Mouse (Mus musculus) kidney, postnatal 0 days (tissue): ENCODE measurements around the gene Armh2. TPM values are rescaled to one million over a fixed set of nuclear protein-coding genes. Genes with fewer than 3 reads are reported as not detected.

Experiments
- ATAC-seq: fragments of 200-750 bp; cut with Nextera tagmentation; replicated peaks from 2 replicates; pipeline ENCODE4 v1.8.0; 2017; ENCODE audit warnings: low read depth, moderate number of reproducible peaks, moderate TSS enrichment, moderate library complexity; ENCODE audit not compliant: low FRiP score
- DNase-seq: peaks from one replicate; pipeline ENCODE4 v3.0.0-alpha.2; 2016; ENCODE audit warnings: low spot score
- H3K27ac ChIP-seq: fragments of 300-500 bp; sonication (generic); 2 replicates; pipeline ENCODE4 v1.5.1; 2014; ENCODE audit warnings: mild to moderate bottlenecking
- H3K27me3 ChIP-seq: fragments of 300-500 bp; sonication (generic); 2 replicates; pipeline ENCODE4 v1.6.1; 2014; ENCODE audit warnings: low read length, mixed read lengths; ENCODE audit not compliant: insufficient read depth
- H3K36me3 ChIP-seq: fragments of 300-500 bp; sonication (generic); 2 replicates; pipeline ENCODE4 v1.6.1; 2014; ENCODE audit warnings: low read length, mixed read lengths; ENCODE audit not compliant: insufficient read depth
- H3K4me1 ChIP-seq: fragments of 300-500 bp; sonication (generic); replicated peaks from 2 replicates; pipeline ENCODE4 v1.6.1; 2014; ENCODE audit warnings: antibody characterized with exemption, low read length, mixed read lengths; ENCODE audit not compliant: insufficient read depth
- H3K4me2 ChIP-seq: fragments of 300-500 bp; sonication (generic); 2 replicates; pipeline ENCODE4 v1.6.1; 2014; ENCODE audit warnings: mild to moderate bottlenecking, low read length, moderate library complexity, mixed read lengths
- H3K4me3 ChIP-seq: fragments of 300-500 bp; sonication (generic); replicated peaks from 2 replicates; pipeline ENCODE4 v1.5.1; 2014; ENCODE audit warnings: low read depth, low read length
- H3K9ac ChIP-seq: fragments of 300-500 bp; sonication (generic); 2 replicates; pipeline ENCODE4 v1.6.1; 2014; ENCODE audit warnings: low read depth, low read length
- H3K9me3 ChIP-seq: fragments of 300-500 bp; sonication (generic); replicated peaks from 2 replicates; pipeline ENCODE4 v1.6.1; 2016; ENCODE audit warnings: low read length, inconsistent platforms, mixed read lengths
- CTCF ChIP-seq: IDR thresholded peaks from 2 replicates; pipeline ENCODE4 v1.5.1; 2016; ENCODE audit warnings: antibody characterized with exemption, low read depth, mild to moderate bottlenecking, moderate library complexity
- WGBS: fragments of 180-500 bp; shearing (Covaris S2); extraction: QIAGEN DNeasy Blood & Tissue Kit; methylation state at CpG from one replicate; pipeline ENCODE4 v1.1.7; 2014; 5-methylcytosine and 5-hydroxymethylcytosine counted together
- polyA plus RNA-seq: library from polyadenylated mRNA; unstranded; fragments of >200 nt; fragmentation: Nextera tagmentation; extraction: Ambion mirVana; gene quantifications from 2 replicates; pipeline ENCODE4 v1.2.1, GENCODE M21; 2015

Gene Armh2
- polyA plus RNA-seq, 1 experiment from 2014 or later: not detected

GRCm38 (mm10) chr13:24747823-24748222, 6.8 kb downstream of the Armh2 start:
- ATAC-seq (no peak), DNase-seq (no peak)
- H3K9ac ChIP-seq: no peak overlapping the region
- H3K27ac ChIP-seq: no peak overlapping the region
- no peaks in the 10 kb centered on the region for H3K4me1 ChIP-seq
- peaks cover 13% of the 10 kb centered on the region for H3K36me3 ChIP-seq
- H3K9me3 ChIP-seq: no peaks in the 10 kb centered on the region
- no peak for TF ChIP-seq CTCF
- H3K4me3 ChIP-seq: no peak overlapping the region
- no peak overlapping the region for H3K4me2 ChIP-seq
- H3K27me3 ChIP-seq: no peaks in the 10 kb centered on the region
- 83% methylated on average over 3 of the region's 3 CpGs for WGBS

GRCm38 (mm10) chr13:24750807-24751206, 9.8 kb downstream of the Armh2 start:
- Histone ChIP-seq H3K9ac (no peak overlapping the region), H3K4me2 (no peak overlapping the region), H3K4me1 (no peaks in the 10 kb centered on the region), H3K36me3 (peaks cover 23% of the 10 kb centered on the region), H3K4me3 (no peak overlapping the region), H3K9me3 (no peaks in the 10 kb centered on the region), H3K27me3 (no peaks in the 10 kb centered on the region), H3K27ac (no peak overlapping the region)
- no peak for ATAC-seq
- TF ChIP-seq CTCF: no peak
- 92% methylated on average over 8 of the region's 8 CpGs for WGBS
- DNase-seq: no peak

GRCm38 (mm10) chr13:24751396-24751795, 10.4 kb downstream of the Armh2 start:
- Histone ChIP-seq H3K9me3 (no peaks in the 10 kb centered on the region), H3K4me2 (no peak overlapping the region), H3K27ac (no peak overlapping the region), H3K36me3 (peaks cover 25% of the 10 kb centered on the region), H3K9ac (no peak overlapping the region), H3K4me3 (no peak overlapping the region), H3K4me1 (no peaks in the 10 kb centered on the region), H3K27me3 (no peaks in the 10 kb centered on the region)
- WGBS: 91% methylated on average over 8 of the region's 8 CpGs
- no peak for DNase-seq
- TF ChIP-seq CTCF: no peak
- ATAC-seq: no peak

GRCm38 (mm10) chr13:24756756-24757155, 15.7 kb downstream of the Armh2 start:
- peaks cover 14% of the 10 kb centered on the region; the same call in 1 of the 2 replicates for H3K36me3 ChIP-seq
- no peak overlapping the region for H3K4me3 ChIP-seq
- DNase-seq: no peak
- no peak overlapping the region for H3K27ac ChIP-seq
- no peak overlapping the region for H3K9ac ChIP-seq
- no peak for TF ChIP-seq CTCF
- H3K4me1 ChIP-seq: no peaks in the 10 kb centered on the region
- no peak overlapping the region for H3K4me2 ChIP-seq
- no peaks in the 10 kb centered on the region for H3K27me3 ChIP-seq
- H3K9me3 ChIP-seq: no peaks in the 10 kb centered on the region
- 94% methylated on average over 3 of the region's 3 CpGs for WGBS
- ATAC-seq: no peak

- Histone ChIP-seq H3K27ac (no peak overlapping the region), H3K9ac (no peak overlapping the region), H3K4me2 (no peak overlapping the region), H3K36me3 (peaks cover 11% of the 10 kb centered on the region; the same call in 1 of the 2 replicates), H3K9me3 (no peaks in the 10 kb centered on the region), H3K4me3 (no peak overlapping the region), H3K27me3 (no peaks in the 10 kb centered on the region), H3K4me1 (no peaks in the 10 kb centered on the region)
- ATAC-seq: no peak
- no peak for DNase-seq
- TF ChIP-seq CTCF: no peak
- WGBS: 85% methylated on average over 12 of the region's 12 CpGs
Observed at GRCm38 (mm10) chr13:24757820-24758564, 17.0 kb downstream of the Armh2 start.

- 89% methylated on average over 10 of the region's 10 CpGs for WGBS
- ATAC-seq: no peak
- H3K36me3 ChIP-seq: 0 out of 2 replicates have a peak, but pooled peaks cover 6% of the 10 kb centered on the region
Observed at GRCm38 (mm10) chr13:24759451-24759850, 18.4 kb downstream of the Armh2 start.

More at GRCm38 (mm10) chr13:24759451-24759850, 18.4 kb downstream of the Armh2 start:
- Histone ChIP-seq H3K9ac (no peak overlapping the region), H3K4me1 (no peaks in the 10 kb centered on the region), H3K27ac (no peak overlapping the region), H3K4me2 (no peak overlapping the region), H3K27me3 (no peaks in the 10 kb centered on the region), H3K4me3 (no peak overlapping the region), H3K9me3 (no peaks in the 10 kb centered on the region)
- TF ChIP-seq CTCF: no peak
- DNase-seq: no peak
